Mouse (Mus musculus): ENCODE measurements around the gene Adam23.

- TF ChIP-seq CTCF (IDR thresholded peaks at IDR 0.05; ENCODE audit: insufficient read depth, low read length) (no peak), POLR2A (IDR thresholded peaks at IDR 0.05; ENCODE audit: borderline replicate concordance, extremely low read depth, low read depth, low read length) (no peak)
Observed at GRCm38 (mm10) chr1:63457801-63458519, 12.3 kb downstream of the Adam23 start.
